Mouse (Mus musculus) common myeloid progenitor, adult 5-6 weeks (primary cell): ENCODE results near the gene Jade2. TPM values are rescaled to one million over a fixed set of nuclear protein-coding genes. Genes with fewer than 3 reads are reported as not detected.

Source experiments
- ATAC-seq: replicated peaks from 2 replicates; pipeline ENCODE4 v1.8.0; 2016; ENCODE audit warnings: low read depth, mild to moderate bottlenecking, moderate TSS enrichment, inconsistent platforms; ENCODE audit not compliant: poor library complexity, severe bottlenecking
- total RNA-seq: library from RNA; stranded (forward); fragments of 200-1000, 187-1606 nt; gene quantifications from 2 replicates; pipeline ENCODE4 v1.2.3, GENCODE M21; 2017

Jade2 gene
- 8.1 and 12.7 TPM in 2 replicates for total RNA-seq

DNA sequence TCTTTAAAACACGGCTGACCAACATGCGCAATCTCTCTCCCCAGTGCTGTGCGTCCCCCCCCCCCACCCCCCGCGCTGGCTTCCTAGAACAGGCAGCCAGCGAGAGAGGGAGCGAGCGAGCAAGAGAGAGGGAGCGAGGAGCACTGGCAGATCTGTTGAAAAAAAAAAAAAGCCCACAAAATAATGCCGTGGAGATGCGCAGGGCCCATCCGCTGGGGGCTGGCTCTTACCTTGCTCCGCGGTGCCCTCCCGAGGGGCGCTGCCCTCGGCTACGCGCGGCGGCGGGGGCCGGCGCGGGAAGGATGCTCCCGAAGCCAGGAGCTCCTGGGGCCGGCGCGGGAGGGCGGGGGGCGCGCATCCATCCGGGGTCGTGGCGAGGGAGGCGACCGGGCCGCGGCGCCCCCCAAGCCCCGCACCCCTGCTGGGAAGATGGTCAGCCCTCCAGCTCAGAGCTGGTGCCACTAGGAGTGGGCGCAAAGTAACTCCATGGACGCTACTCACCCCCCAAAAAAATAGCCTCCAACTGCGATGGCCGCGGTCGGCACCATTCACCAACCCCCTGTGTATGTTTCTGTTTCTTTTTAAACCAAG is at the start of gene Jade2:
TSS of gene Jade2 (minus strand) at position 573 of the 591 bp plus-strand sequence.
- 0 out of 2 replicates have a peak, but pooled peaks have one; percentile 6 for ATAC-seq

DNA sequence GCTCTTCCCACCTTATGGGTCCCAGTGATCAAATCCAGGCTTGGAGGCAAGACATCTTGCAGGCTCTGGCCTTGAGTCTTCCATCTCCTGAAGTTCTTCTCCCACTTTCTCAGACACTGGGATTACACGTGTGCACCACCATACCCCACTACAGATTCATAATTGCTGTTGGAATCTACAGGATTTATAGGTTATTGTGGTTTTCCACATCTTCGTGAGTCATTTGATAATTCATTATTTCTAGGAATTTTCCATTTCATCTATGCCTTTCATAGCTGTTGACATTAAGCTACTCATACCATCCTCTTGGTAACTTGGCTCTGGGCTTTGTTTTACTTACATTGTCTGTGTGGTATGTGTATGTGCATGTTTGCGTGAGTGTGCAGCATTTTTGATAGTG is 46.8 kb upstream of the Jade2 start:
- no peak for ATAC-seq

DNA sequence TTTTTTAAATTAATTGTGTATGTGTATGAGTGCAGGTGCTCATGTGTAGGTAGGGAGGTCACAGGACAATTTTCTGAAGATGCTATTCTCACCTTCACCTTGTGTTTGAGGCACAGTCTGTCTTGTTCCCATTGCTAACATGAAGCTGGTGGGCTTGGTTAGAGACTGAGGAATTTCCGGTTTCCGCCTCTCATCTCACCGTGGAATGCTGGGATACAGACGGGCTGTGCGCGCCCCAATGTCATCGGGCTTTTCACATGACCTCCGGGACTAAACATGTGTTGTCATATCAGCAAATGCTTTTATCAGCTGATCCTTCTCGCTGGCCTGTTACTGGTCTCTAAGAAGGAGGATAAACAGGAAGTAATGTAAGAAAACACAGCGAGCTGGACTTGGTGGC is 42.2 kb upstream of the Jade2 start:
- no peak for ATAC-seq

DNA sequence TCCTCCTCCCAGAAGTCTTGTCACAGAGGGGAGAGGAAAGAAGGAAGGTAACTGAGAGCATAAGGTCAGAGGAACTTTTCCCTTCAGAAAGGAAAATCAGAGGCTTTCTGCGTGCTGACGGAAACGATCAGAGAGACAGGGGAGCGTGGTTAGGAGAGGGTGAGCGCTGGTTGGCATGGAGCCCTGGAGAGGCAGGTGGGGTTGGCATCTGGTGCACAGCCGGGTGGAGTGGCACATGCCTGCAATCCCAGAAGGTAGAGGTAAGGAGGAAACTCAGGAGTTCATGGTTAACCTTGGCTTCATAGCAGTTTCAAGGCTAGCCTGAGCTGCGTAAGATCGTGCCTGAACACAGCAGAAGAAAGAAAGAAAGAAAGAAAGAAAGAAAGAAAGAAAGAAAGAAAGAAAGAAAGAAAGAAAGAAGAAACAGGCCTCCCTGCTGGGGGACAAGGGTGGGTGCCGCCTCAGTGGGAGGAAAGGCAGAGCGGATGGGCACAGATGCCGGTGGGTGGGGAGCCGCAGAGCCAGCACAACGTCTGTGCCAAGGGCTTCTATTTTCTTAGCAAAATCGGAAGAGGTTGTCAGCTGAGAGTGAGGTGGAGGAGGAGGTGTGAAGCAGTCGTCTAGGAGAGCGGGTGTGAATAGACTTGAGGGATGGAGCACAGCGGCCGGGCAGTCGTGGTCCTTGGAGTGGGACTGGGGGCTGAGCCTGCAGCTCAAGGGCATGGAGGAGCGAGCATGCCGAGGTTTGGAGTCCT is 41.0 kb upstream of the Jade2 start:
- ATAC-seq = peak; percentile 63; the same call in 1 of the 2 replicates

DNA sequence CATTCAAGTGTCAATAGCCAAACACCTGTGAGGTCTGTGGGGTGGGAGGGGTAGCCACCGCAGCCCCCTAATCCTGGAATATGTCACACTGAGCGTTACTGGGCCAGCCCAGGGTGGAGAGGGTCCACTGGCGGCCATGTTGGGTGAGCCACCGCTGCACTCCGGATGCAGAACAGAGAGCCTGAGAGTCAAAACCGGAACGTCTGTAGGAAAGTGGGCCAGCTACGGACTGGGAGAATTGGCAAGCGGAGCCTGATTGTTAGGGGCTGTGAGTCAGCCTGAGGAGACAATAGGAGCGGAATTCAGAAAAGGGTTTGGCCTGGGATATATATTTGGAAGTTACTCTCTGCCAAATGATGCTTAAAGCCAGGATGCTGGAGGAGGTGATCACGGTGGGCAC is 39.9 kb upstream of the Jade2 start:
- no peak for ATAC-seq

DNA sequence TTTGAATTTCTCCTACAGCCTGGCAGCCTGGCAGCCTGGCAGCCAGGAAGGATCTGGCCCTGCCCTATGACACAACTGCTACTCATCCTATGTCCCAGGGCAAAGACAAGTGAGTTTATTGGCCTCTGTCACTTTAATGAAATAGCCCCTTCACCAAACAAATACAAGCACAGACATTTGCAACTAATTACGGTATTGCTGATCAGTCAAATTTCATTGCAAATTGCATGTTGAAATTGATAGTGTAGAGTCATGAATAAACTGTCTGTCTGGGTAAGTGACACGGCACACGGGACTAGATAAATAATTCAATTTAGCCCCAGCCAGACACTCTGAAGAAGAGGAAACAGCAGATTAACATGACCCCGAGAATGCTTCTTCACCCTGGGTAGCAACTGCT is 38.6 kb upstream of the Jade2 start:
- ATAC-seq = no peak

DNA sequence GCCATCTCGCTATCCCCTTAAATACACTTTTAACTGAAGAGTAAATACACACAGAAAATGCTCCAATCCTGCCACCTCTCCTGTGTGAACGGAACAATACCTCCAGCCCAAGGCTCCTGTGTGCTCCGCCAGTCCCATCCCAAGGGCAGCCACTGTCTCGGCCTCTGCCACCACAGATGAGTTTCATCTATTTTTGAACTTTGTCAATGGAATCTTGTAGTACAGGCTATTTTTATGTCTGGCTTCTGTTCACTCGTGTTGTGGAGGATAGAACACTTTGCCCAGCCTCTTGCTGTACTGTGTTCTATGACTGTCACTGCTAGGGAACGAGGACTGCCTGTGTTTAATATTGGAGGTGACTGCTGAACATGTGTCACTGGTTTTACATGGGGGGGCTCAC is 28.2 kb upstream of the Jade2 start:
- ATAC-seq = no peak

DNA sequence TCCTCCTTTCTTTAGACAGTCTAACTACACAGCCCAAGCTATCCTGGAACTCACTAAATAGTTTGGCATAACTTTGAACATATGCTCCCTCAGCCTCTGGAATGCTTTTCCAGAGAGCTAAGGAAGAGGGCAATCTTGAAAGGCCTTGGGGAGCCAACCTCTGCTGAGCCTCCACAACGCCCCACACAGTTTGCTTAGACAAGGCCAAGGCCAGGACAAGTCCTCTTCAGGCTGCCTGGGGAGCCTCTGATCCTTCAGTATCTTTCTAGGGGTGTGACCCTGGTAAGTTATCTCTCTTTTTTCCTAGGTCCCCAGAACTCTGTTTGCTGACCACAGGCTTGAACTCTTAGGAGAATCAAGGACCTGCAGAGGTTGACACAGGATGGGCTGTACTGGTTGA is 26.6 kb upstream of the Jade2 start:
- no peak for ATAC-seq

DNA sequence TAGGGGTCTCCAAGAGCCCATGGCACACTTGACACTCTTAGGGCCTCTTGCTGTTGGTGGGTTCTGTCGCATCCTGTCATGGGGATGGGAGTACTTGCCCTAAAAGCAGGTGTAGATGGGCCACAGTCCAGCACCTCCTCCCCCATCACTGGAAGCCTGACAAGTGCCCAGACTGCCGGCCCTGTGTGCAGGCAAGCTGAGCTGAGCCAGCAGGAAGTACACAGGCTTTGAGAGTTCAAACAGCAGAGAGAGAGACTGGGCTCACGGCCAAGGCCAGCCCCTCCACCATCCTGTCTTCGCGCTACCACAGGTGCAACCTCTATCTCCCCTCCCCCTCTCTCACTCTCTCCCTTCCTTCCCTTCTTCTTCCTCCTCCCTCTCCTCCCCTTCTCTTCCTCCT is 26.2 kb upstream of the Jade2 start:
- peak; percentile 60 for ATAC-seq

DNA sequence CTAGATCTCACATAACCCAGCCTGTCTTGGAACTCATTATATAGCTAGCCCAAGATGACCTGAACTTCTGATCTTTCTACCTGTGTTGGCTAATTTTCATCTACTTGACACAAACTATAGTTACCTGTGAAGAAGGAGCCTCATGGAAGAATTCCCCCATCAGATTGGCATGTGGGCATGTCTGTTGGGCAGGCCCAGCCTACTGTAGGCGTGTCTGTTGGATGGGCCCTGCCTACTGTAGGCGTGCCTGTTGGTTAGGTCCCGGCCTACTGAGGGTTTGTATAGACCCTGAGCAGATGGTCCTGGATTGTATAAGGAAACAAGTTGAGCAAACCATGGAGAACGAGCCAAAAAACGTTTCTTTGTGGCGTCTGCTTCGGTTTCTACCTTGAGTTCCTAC is 24.3 kb upstream of the Jade2 start:
- no peak for ATAC-seq

DNA sequence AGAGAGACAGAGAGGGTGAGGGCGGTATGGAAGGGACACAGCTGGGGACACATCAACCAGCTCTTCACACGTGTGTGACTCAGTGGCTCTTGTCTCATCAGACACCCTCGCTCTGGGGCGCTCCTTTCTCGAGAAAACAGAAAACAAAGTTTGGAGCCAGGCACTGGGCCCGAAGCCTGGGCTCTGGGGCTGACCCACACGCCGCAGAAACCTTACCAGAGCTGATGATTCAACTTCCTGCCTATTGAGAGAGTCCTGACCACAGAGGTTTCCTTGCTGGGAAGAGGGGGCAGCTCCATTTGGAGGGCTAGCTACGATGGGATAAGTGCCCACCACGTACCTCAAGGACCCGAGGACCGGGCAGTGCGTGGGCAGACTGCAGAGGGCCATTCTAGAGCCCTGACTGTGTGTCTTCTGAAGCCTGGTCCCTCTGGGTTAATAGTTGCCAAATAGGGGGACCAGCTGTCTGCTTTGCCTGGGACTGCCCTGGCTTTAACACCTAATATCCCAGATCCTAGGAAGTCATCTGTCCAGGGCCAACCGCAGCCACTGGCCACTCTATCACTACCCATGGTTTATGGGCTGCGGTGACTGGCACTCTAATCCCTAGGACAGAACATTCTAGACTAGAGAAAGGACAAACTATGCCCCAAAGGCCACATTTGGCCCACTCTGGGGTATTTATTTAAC is 23.7 kb upstream of the Jade2 start:
- peak; percentile 67 for ATAC-seq

DNA sequence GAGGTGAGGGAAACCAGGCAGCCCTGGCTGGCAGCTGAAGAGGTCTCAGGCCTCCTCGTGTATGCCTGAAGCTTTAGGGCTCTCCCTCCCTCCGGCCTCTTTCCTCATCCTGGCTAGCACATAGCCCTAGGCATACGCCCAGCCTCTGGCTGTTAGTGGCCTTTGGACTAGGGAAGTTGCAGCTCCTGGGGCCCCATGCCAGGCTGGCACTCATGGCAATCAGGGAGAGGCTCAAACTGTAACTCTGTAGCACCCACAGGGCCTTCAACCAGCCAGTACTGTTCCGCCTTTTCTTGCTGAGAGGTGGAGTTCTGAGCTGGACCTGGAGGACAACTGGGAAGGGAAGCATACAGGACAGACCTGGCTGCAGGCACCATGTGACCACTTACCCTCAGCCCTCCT is 19.5 kb upstream of the Jade2 start:
- no peak for ATAC-seq

DNA sequence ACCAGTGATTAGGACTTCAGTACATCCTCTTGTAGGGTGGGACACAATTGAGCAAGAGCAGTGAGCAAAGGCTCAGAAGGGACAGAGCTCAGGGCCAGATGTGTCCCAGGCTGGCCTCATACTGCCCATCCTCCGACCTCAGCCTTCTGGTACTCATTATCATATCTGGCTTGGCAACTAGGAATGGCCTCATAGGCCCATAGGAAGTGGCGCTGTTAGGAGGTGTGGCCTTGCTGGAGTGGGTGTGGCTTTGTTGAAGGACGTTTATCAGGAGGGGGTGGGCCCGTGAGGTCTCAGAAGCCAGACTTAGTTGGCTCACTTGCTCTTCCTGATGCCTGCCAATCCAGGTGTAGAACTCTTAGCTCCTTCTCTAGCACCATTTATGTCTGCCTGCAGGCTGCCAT is 18.3 kb upstream of the Jade2 start:
- peak; percentile 33 for ATAC-seq

DNA sequence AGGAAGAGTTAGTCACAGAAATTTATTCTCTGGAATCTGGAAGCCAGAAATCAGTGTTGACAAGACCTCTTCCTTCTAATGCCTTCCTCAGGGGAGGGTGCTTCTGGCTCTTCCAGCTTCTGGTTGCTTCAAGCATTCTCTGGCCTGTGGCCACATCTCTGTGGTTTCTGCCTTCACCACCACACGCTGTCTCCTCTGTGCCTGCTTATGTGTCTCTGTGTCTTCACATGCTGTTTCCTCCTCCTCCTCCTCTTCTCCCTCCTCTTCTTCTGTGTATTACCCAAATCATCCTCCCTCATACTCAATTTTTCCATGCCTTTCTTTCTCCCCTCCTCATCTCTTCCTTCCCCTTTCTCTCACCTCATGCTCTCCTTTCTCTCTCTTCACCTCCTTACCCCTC is 17.6 kb upstream of the Jade2 start:
- peak; percentile 87 for ATAC-seq

DNA sequence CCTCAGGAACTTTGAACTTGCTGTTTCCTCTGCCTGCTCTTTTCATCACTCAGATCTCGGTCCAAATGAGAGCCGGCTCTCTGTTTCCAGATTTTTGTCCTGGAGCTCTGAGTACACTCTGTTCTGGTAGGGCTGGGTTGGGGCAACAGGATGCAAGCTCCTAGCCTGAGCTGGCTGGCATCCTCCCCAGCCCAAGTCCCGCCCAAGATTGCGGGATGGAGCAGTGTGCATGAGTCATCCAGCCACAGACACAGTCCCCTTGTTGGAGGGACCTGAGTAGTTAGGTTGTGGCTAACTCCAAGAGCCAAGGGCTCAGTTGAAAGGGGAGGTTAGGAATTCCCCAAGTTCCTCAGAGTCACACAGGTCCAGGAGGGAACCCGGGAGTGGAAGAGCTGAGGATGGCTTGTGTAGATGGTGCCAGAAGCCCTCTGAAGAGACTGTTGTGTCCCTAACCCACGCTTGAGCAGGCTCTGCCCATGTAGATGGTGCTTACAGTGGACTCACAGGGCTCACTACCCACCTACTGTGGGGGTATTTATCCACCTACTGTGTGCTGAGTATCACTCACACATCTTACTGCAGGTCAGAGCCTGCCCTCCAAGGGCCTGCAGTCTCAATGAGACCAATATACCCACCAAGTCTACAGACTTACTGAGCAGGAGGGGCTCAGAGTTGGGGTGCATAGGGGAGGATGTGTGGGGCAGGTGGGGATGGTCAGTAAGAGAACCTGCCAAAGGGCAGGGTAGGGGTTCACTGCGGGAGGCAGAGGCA is 17.0 kb upstream of the Jade2 start:
- ATAC-seq = peak; percentile 65

DNA sequence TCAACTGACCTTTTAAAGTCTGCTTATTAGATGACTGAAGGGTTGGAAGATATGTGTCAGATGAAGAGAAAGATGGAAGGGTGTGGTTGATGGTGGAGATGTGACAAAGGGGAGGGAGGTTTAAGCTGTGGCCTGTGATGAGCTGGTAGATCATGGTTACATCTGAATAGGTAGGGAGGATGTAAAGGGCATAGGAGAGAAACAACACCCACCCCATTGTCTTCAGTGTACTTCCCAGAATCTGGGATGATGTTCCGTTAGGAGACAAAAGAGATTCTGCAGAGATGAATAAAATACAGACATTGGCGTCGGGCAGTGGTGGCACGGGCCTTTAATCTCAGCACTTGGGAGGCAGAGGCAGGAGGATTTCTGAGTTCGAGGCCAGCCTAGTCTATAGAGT is 15.7 kb upstream of the Jade2 start:
- no peak for ATAC-seq

DNA sequence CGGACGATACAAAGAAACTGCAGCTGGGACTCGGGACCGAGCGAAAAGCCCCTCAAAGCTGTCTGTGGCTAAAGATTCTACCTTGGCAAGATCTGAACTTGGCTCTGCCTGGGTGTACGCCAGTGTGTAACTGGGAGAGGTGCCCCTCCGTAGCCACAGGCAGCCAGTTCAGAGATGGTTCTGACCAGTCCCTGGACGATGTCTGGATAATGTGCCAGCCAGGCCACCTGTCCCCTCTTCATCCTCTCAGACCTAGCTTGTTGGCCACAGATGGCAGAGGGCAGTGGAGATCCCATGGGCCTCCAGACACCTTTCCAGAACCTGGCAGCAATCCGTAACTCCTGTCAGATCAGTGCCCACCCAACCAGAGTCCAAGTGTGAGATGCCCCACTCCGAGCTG is 9.8 kb upstream of the Jade2 start:
- no peak for ATAC-seq

DNA sequence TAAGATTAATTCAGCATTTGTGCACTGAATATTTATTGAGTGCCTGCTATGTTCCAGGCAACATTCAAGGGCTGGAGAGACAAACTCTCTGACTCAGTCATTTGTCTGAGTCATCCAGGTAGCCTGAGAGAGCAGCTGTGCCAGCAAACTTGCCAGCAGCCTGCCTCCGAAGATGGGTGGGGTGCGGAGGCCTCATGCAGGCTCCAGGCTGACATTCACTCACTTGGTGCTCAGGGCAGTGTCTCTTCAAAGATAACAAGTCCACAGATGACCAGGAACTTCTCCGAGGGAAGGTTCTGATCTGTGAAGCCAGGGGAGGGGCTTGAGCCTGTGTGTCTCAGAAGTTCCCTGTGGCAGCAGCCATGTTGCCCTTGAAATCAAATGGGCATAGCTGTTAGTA is 8.6 kb upstream of the Jade2 start:
- no peak for ATAC-seq

DNA sequence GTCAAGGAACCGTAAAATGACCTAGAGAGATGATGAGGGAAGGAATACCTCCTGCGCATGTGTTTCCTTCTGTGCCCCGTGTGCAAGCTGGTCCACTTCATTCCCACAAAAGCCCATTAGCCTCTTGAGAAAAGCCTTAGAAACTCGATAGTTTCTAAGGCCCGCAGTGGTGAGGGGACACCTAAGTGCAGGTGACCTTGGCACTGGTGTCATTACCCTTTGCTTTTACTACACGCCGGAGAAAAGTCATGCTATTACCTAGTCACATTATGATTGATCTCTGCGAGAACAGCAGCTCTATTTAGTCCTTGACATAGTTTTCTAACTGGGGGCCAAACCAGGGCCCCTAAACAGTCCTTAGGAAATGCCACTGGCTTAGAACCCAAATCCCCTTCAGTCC is 3.2 kb upstream of the Jade2 start:
- no peak for ATAC-seq

DNA sequence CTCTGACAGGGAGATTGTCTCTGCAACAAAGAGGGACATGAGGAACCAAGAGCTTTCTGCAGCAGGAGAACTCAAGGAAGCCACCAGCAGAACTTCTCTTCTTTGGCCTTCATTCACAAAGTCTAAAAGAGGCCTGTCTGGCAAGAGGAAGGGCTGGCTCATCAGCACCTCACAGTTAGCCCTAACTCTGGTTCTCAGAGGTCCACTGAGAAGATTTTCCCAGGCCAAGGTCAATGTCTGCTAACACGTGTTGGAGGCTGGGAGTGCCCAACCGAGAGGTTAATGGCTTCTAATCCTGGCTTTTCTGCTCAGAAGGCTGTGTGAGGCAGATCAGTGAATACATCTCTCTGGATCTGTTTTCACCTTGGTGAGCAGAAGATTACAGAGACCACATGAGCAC is 2.1 kb upstream of the Jade2 start:
- no peak for ATAC-seq
